Mouse (Mus musculus) forebrain, embryonic 11.5 days (tissue): ENCODE data around the gene Fyb2. TPM values are rescaled to one million over a fixed set of nuclear protein-coding genes. Genes with fewer than 3 reads are reported as not detected.

Experiments
- ATAC-seq: fragments of 200-750 bp; cut with Nextera tagmentation; replicated peaks from 2 replicates; pipeline ENCODE4 v1.8.0; 2017; ENCODE audit warnings: moderate TSS enrichment; ENCODE audit not compliant: low FRiP score
- DNase-seq: peaks from one replicate; pipeline ENCODE4 v3.0.0-alpha.2; 2017; ENCODE audit warnings: low spot score
- H3K27ac ChIP-seq: fragments of 300-500 bp; sonication (generic); 2 replicates; pipeline ENCODE4 v1.5.1; 2014; ENCODE audit warnings: low read depth, low read length
- H3K27me3 ChIP-seq: fragments of 300-500 bp; sonication (generic); 2 replicates; pipeline ENCODE4 v1.6.1; 2014; ENCODE audit warnings: mild to moderate bottlenecking, low read length, mixed read lengths; ENCODE audit not compliant: control insufficient read depth, insufficient read depth
- H3K36me3 ChIP-seq: fragments of 300-500 bp; sonication (generic); 2 replicates; pipeline ENCODE4 v1.6.1; 2014; ENCODE audit warnings: mild to moderate bottlenecking, low read length, moderate library complexity, mixed read lengths; ENCODE audit not compliant: control insufficient read depth, insufficient read depth
- H3K4me1 ChIP-seq: fragments of 300-500 bp; sonication (generic); replicated peaks from 2 replicates; pipeline ENCODE4 v1.6.1; 2014; ENCODE audit warnings: low read length, mixed read lengths; ENCODE audit not compliant: control insufficient read depth, insufficient read depth
- H3K4me2 ChIP-seq: fragments of 300-500 bp; sonication (generic); 2 replicates; pipeline ENCODE4 v1.6.1; 2014; ENCODE audit warnings: low read depth, mild to moderate bottlenecking, low read length, moderate library complexity, mixed read lengths; ENCODE audit not compliant: severe bottlenecking
- H3K4me3 ChIP-seq: fragments of 300-500 bp; sonication (generic); 2 replicates; pipeline ENCODE4 v1.5.1; 2014; ENCODE audit warnings: low read depth, low read length
- H3K9ac ChIP-seq: fragments of 300-500 bp; sonication (generic); 2 replicates; pipeline ENCODE4 v1.6.1; 2014; ENCODE audit warnings: low read length
- H3K9me3 ChIP-seq: fragments of 300-500 bp; sonication (generic); 2 replicates; pipeline ENCODE4 v1.6.1; 2016; ENCODE audit warnings: low read length, mixed read lengths; ENCODE audit not compliant: control insufficient read depth
- WGBS: fragments of 180-500 bp; shearing (Covaris S2); extraction: QIAGEN DNeasy Blood & Tissue Kit; methylation state at CpG from one replicate; pipeline ENCODE4 v1.1.7; 2014; 5-methylcytosine and 5-hydroxymethylcytosine counted together
- polyA plus RNA-seq: library from polyadenylated mRNA; unstranded; fragments of >200 nt; fragmentation: Nextera tagmentation; extraction: Ambion mirVana; gene quantifications from 2 replicates; pipeline ENCODE4 v1.2.1, GENCODE M21; 2014

The Fyb2 gene
- 0.17 TPM in 1 of 2 replicates, not detected in the other for polyA plus RNA-seq

GRCm38 (mm10) chr4:104913291-104914129 lies at the start of gene Fyb2:
Gene Fyb2, plus strand, starts transcription at chr4:104913456.
- H3K4me2 ChIP-seq = peak within 1 kb of the TSS; percentile 44
- no peaks in the 10 kb centered on the region; the same call in 1 of the 2 replicates for H3K4me1 ChIP-seq
- no peaks in the 10 kb centered on the region for H3K9me3 ChIP-seq
- H3K27ac ChIP-seq = no peak within 1 kb of the TSS
- H3K36me3 ChIP-seq = no peaks in the 10 kb centered on the region
- no peak within 1 kb of the TSS for H3K9ac ChIP-seq
- H3K27me3 ChIP-seq = no peaks in the 10 kb centered on the region; the same call in 1 of the 2 replicates
- DNase-seq = no peak
- 17% methylated on average over 23 of the region's 23 CpGs for WGBS
- ATAC-seq = no peak
- no peak within 1 kb of the TSS for H3K4me3 ChIP-seq

- no peak for DNase-seq
- Histone ChIP-seq H3K9me3 (no peaks in the 10 kb centered on the region), H3K4me2 (no peak overlapping the region)
Observed at GRCm38 (mm10) chr4:104864397-104864796, 48.9 kb upstream of the Fyb2 start.

GRCm38 (mm10) chr4:104869581-104869980 lies 43.7 kb upstream of the Fyb2 start:
- Histone ChIP-seq H3K27me3 (no peaks in the 10 kb centered on the region), H3K9ac (no peak overlapping the region), H3K9me3 (no peaks in the 10 kb centered on the region; the same call in 1 of the 2 replicates), H3K4me3 (no peak overlapping the region), H3K4me1 (no peaks in the 10 kb centered on the region), H3K4me2 (no peak overlapping the region), H3K27ac (no peak overlapping the region), H3K36me3 (no peaks in the 10 kb centered on the region)
- ATAC-seq (no peak), DNase-seq (no peak)

More at GRCm38 (mm10) chr4:104864397-104864796, 48.9 kb upstream of the Fyb2 start:
- H3K4me1 ChIP-seq = no peaks in the 10 kb centered on the region
- WGBS = 93% methylated on average over 1 of the region's 1 CpGs
- H3K4me3 ChIP-seq = no peak overlapping the region
- H3K27ac ChIP-seq = no peak overlapping the region
- ATAC-seq = no peak
- no peak overlapping the region for H3K9ac ChIP-seq
- H3K27me3 ChIP-seq = no peaks in the 10 kb centered on the region
- H3K36me3 ChIP-seq = no peaks in the 10 kb centered on the region

DNA sequence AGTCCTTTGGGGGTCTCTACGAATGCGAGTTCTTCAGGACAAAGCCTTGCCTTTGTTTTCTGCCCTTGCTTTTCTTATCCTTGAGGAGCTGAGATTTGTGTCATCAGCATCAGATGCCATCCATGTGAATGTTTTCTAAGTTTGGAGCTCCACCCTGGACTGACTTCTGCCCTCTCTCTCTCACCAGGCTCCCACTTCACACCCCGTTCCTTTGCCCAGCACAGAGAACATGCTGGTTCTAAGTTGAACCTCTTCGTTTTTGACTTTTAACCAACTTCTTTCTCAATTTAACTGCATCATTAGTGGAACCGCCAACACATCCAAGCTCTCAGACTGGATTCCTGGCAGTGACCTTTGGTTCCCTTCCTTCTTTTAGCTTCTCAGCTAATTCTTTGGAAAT lies 43.1 kb upstream of the Fyb2 start:
- Histone ChIP-seq H3K4me2 (no peak overlapping the region), H3K4me1 (no peaks in the 10 kb centered on the region), H3K9me3 (no peaks in the 10 kb centered on the region; the same call in 1 of the 2 replicates), H3K36me3 (no peaks in the 10 kb centered on the region), H3K9ac (no peak overlapping the region), H3K4me3 (no peak overlapping the region), H3K27me3 (no peaks in the 10 kb centered on the region), H3K27ac (no peak overlapping the region)
- ATAC-seq = no peak
- DNase-seq = no peak
- WGBS = 90% methylated on average over 5 of the region's 5 CpGs

DNA sequence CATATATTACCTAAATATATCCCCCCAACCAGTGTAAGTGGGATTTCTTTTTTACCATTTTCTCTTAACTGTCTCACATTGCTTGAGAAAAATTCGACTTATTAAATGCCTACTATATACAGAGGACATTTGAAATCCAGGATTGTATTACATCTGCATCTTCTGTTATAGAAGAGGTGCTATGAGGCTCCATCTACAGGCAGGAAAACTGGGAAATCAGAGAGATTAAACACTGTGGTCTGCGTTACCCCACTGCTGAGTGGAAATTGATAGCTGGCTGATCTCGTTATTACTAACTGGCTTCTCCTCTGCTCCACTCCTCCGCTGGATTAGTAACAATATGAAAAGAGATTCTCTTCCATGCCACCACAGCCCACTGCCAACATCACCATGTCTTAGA lies 37.4 kb upstream of the Fyb2 start:
- Histone ChIP-seq H3K36me3 (no peaks in the 10 kb centered on the region), H3K27me3 (no peaks in the 10 kb centered on the region), H3K9me3 (no peaks in the 10 kb centered on the region; the same call in 1 of the 2 replicates), H3K27ac (no peak overlapping the region), H3K4me1 (no peaks in the 10 kb centered on the region), H3K4me2 (no peak overlapping the region), H3K9ac (no peak overlapping the region), H3K4me3 (no peak overlapping the region)
- 74% methylated on average over 4 of the region's 4 CpGs for WGBS
- no peak for ATAC-seq
- no peak for DNase-seq

- H3K4me3 ChIP-seq = no peak within 1 kb of the TSS
- ATAC-seq = no peak
- DNase-seq = no peak
- 90% methylated on average over 3 of the region's 3 CpGs for WGBS
- no peaks in the 10 kb centered on the region for H3K36me3 ChIP-seq
- H3K9ac ChIP-seq = no peak within 1 kb of the TSS
- no peaks in the 10 kb centered on the region; the same call in 1 of the 2 replicates for H3K9me3 ChIP-seq
- H3K4me1 ChIP-seq = no peaks in the 10 kb centered on the region
- H3K4me2 ChIP-seq = no peak within 1 kb of the TSS
- H3K27ac ChIP-seq = no peak within 1 kb of the TSS
- H3K27me3 ChIP-seq = no peaks in the 10 kb centered on the region
Observed at GRCm38 (mm10) chr4:104876323-104876722, 36.9 kb upstream of the Fyb2 start, which contains the start of gene C8a. Gene C8a, minus strand, starts transcription at chr4:104876398.

DNA sequence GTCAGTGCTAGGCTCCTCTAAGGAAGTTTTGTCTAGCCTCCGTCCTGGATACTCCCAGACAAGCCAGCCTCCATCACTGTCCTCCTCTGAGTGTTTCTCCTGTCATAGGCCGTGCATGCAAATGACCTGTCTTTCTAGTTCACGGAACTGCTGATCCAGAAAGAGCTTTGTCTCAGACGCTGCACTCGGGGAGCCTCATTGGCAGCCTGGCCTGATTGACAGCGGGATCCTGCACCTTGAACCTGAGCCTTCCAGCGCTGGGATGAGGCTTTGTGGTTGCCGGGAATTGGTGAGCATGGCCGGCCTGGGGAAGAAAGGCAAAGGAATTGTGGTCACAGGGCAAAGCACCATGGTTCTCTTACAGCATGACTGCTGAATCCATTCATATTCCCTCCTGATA lies 25.8 kb upstream of the Fyb2 start:
- H3K27ac ChIP-seq = no peak overlapping the region
- no peaks in the 10 kb centered on the region for H3K27me3 ChIP-seq
- H3K36me3 ChIP-seq = no peaks in the 10 kb centered on the region
- WGBS = 58% methylated on average over 9 of the region's 9 CpGs
- no peaks in the 10 kb centered on the region; the same call in 1 of the 2 replicates for H3K4me1 ChIP-seq
- no peaks in the 10 kb centered on the region for H3K9me3 ChIP-seq
- H3K4me2 ChIP-seq = no peak overlapping the region
- no peak for ATAC-seq
- H3K9ac ChIP-seq = no peak overlapping the region
- DNase-seq = no peak
- no peak overlapping the region for H3K4me3 ChIP-seq

- no peak overlapping the region for H3K4me2 ChIP-seq
- H3K4me3 ChIP-seq = no peak overlapping the region
- no peak for ATAC-seq
- H3K27ac ChIP-seq = no peak overlapping the region
- whole genome bisulfite sequencing = 80% methylated on average over 9 of the region's 9 CpGs
- no peak overlapping the region for H3K9ac ChIP-seq
- H3K9me3 ChIP-seq = no peaks in the 10 kb centered on the region
- no peaks in the 10 kb centered on the region; the same call in 1 of the 2 replicates for H3K4me1 ChIP-seq
- H3K27me3 ChIP-seq = no peaks in the 10 kb centered on the region
- DNase-seq = no peak
- H3K36me3 ChIP-seq = no peaks in the 10 kb centered on the region
Observed at GRCm38 (mm10) chr4:104888499-104889262, 24.6 kb upstream of the Fyb2 start.
